Mouse (Mus musculus) adrenal gland, postnatal 0 days (tissue): ENCODE results near the gene Slc26a3. TPM values are rescaled to one million over a fixed set of nuclear protein-coding genes. Genes with fewer than 3 reads are reported as not detected.

Experiments
- polyA plus RNA-seq: library from polyadenylated mRNA; unstranded; fragments of >200 nt; fragmentation: Nextera tagmentation; extraction: Ambion mirVana; gene quantifications from 2 replicates; pipeline ENCODE4 v1.2.1, GENCODE M21; 2015

Slc26a3 gene
- 0.14 and 0.58 TPM in 2 replicates for polyA plus RNA-seq

GRCm38 (mm10) chr12:31390571-31390970 lies at the start of gene Slc26a3:
Gene Slc26a3 (plus strand): TSS chr12:31390871.

GRCm38 (mm10) chr12:31350944-31351928 lies 39.4 kb upstream of the Slc26a3 start, which contains the start of gene Dld:
Gene Dld (minus strand): TSS chr12:31351453.

DNA sequence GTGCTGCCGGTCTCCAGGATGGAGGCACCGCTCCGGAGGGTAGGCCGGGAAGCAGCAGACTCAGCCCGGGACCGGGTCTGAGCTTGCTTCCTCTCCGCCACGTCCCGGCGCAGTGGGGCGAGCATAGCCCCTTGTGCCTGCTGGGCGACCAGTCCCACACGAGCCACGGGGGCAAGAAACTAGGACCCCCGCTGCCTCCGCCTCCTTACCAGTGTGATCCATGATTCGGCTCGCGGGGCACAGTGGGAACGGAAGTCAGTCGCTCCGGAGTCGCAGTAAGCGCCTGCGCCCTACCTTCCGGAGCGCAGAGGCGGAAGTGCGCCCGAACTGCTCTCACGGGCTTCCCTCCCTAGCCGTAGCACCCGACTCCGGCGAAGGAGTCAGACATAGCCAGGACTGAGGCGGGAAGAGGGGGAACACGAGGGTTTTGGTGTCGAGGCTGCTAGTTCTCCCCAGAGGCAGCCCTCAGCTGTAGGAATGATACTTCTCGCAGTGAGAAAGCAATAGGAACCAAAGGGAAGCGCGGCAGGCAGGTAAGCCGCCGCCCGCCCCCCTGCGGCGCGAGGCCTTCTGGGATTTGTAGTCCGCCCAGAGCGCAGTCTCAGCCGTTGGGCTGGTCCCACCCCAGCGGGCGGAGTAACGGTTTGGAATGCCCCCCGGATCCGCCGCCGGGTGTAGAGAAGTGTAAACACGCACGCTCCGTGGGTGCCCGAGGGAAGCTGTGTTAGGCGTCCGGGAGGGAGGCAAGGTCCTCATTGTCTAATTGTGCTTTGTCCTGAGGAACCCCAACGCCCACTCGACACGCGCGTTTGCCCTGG lies 108.9 kb downstream of the Slc26a3 start, which contains the start of gene Cbll1:
Gene Cbll1, minus strand, starts transcription at position 303 of the 818 bp plus-strand sequence.

Other genes starting within 250 kb of the Slc26a3 start
- gene Gm6993, start 150.1 kb upstream of the Slc26a3 start, polyA plus RNA-seq: not detected in 2 replicates
- gene Lamb1, start 125.6 kb upstream of the Slc26a3 start, polyA plus RNA-seq: 38.7 and 53.5 TPM in 2 replicates
- gene Dld, start 39.4 kb upstream of the Slc26a3 start, polyA plus RNA-seq: 178 and 245 TPM in 2 replicates
- gene Cbll1, start 108.7 kb downstream of the Slc26a3 start, polyA plus RNA-seq: 10.9 and 13.0 TPM in 2 replicates
- 2.9 and 4.2 TPM in 2 replicates for gene Slc26a4, start 169.1 kb downstream of the Slc26a3 start, polyA plus RNA-seq
- gene Bcap29, start 243.8 kb downstream of the Slc26a3 start, polyA plus RNA-seq: 69.5 and 72.6 TPM in 2 replicates